In genomic region chr11:84959181-84959580, GRCm38 (mm10) we compare ENCODE assay signal across 18 mouse cellular contexts. TPM values are rescaled to one million over a fixed set of nuclear protein-coding genes. Genes with fewer than 3 reads are reported as not detected.
DNase-seq lines count a peak whose midpoint lies in the region; ATAC-seq and TF ChIP-seq lines count a peak whose summit lies in the region.
"Had no signal": no experiment of that assay in that cellular context is flagged by ENCODE, and none has a peak within 500 bp of the region (broad histone marks: within the 10 kb centered on the region; RNA-seq: fewer than 3 reads in every experiment).

No protein-coding gene starts in this region.

- no peaks in the 10 kb centered on the region for H3K9me3 ChIP-seq in heart, embryonic 14.5 days (ENCODE audit: control insufficient read depth, low read length)
- no peaks in the 10 kb centered on the region for H3K9me3 ChIP-seq in ES-Bruce4 (replicated peaks; ENCODE audit: control insufficient read depth, insufficient read depth, low read length, poor library complexity, severe bottlenecking)
- H3K9me3 ChIP-seq in kidney, embryonic 14.5 days (ENCODE audit: control insufficient read depth, low read length): no peaks in the 10 kb centered on the region
- H3K9me3 ChIP-seq: heart, embryonic 15.5 days; hindbrain, embryonic 15.5 days; limb, embryonic 12.5 days had no signal

- TF ChIP-seq CTCF in cerebellum, adult 2 months (IDR thresholded peaks at IDR 0.05; ENCODE audit: borderline replicate concordance, insufficient read depth, low read depth, low read length): no peak
- no peak for TF ChIP-seq CTCF in ES-Bruce4 (IDR thresholded peaks at IDR 0.05; ENCODE audit: low read depth, low read length)

- H3K4me2 ChIP-seq in heart, embryonic 14.5 days (ENCODE audit: low read length): peak overlapping the region; percentile 52; the same call in 1 of the 2 replicates
- H3K4me2 ChIP-seq in kidney, embryonic 14.5 days (replicated peaks; ENCODE audit: low read depth, low read length): peak overlapping the region; percentile 6; the same call in 1 of the 2 replicates
- H3K4me2 ChIP-seq: hindbrain, embryonic 15.5 days had no signal

- TF ChIP-seq EP300 in ES-Bruce4 (IDR thresholded peaks at IDR 0.05; ENCODE audit: insufficient read depth, low read depth, low read length): no peak

- H3K27ac ChIP-seq in cerebellum, adult 2 months (ENCODE audit: insufficient read depth, low read length): peak overlapping the region; percentile 100
- no peak overlapping the region for H3K27ac ChIP-seq in heart, embryonic 14.5 days (replicated peaks in 1 of 2; ENCODE audit: control insufficient read depth in 1 of 2, insufficient read depth in 1 of 2, low read depth in 2 of 2, low read length in 2 of 2)
- no peak overlapping the region for H3K27ac ChIP-seq in ES-Bruce4 (ENCODE audit: insufficient read depth, low read length)
- no peak overlapping the region for H3K27ac ChIP-seq in kidney, embryonic 14.5 days (ENCODE audit: low read depth, low read length)
- H3K27ac ChIP-seq: heart, embryonic 15.5 days; hindbrain, embryonic 15.5 days; limb, embryonic 12.5 days; macrophage had no signal

- H3K9ac ChIP-seq in heart, embryonic 14.5 days (ENCODE audit: low read length): no peak overlapping the region
- no peak overlapping the region for H3K9ac ChIP-seq in ES-Bruce4 (ENCODE audit: low read depth, poor library complexity, severe bottlenecking)
- no peak overlapping the region for H3K9ac ChIP-seq in kidney, embryonic 14.5 days (ENCODE audit: low read depth, low read length)
- H3K9ac ChIP-seq: forebrain, postnatal 0 days; heart, embryonic 15.5 days; hindbrain, embryonic 15.5 days; limb, embryonic 12.5 days had no signal

- DNase-seq in cerebellum, adult 2 months: peak in 1 of 2 experiments; percentile 49
- no peak for DNase-seq in cerebellum, adult 11 months
- DNase-seq in heart, postnatal 14 days: no peak
- no peak for DNase-seq in ovary, adult 18-20 months (ENCODE audit: low spot score)
- no peak for DNase-seq in natural killer cell, adult 2 months (ENCODE audit: low spot score in 2 of 2)
- DNase-seq: right cerebral cortex, postnatal 4 days; thymus, adult 2 months had no signal

- ATAC-seq in heart, embryonic 14.5 days (ENCODE audit: insufficient number of reproducible peaks, insufficient read depth, low FRiP score, low read depth): no peak
- peak; percentile 47; the same call in 1 of the 2 replicates for ATAC-seq in kidney, embryonic 14.5 days (ENCODE audit: low FRiP score, low TSS enrichment)
- ATAC-seq: forebrain, postnatal 0 days; midbrain, embryonic 16.5 days had no signal

- no peaks in the 10 kb centered on the region for H3K36me3 ChIP-seq in heart, embryonic 14.5 days (ENCODE audit: control insufficient read depth, insufficient read depth, low read length)
- H3K36me3 ChIP-seq in ES-Bruce4 (ENCODE audit: control insufficient read depth, insufficient read depth, low read length, poor library complexity, severe bottlenecking): no peaks in the 10 kb centered on the region
- H3K36me3 ChIP-seq in kidney, embryonic 14.5 days (ENCODE audit: control insufficient read depth, insufficient read depth, low read length): no peaks in the 10 kb centered on the region
- H3K36me3 ChIP-seq: heart, embryonic 15.5 days; hindbrain, embryonic 15.5 days; limb, embryonic 12.5 days had no signal

- TF ChIP-seq POLR2A in cerebellum, adult 2 months (IDR thresholded peaks at IDR 0.05; ENCODE audit: borderline replicate concordance, insufficient read depth, low read length): no peak
- no peak for TF ChIP-seq POLR2A in ES-Bruce4 (IDR thresholded peaks at IDR 0.05; ENCODE audit: insufficient read depth, low read length)

- no peaks in the 10 kb centered on the region for H3K27me3 ChIP-seq in cerebellum, adult 2 months (ENCODE audit: control insufficient read depth, insufficient read depth, low read length)
- H3K27me3 ChIP-seq in heart, embryonic 14.5 days (ENCODE audit: control insufficient read depth, insufficient read depth, low read length): peaks cover 36% of the 10 kb centered on the region
- H3K27me3 ChIP-seq in ES-Bruce4 (ENCODE audit: control insufficient read depth, insufficient read depth, low read length, poor library complexity, severe bottlenecking): 0 out of 2 replicates have a peak, but pooled peaks cover 2% of the 10 kb centered on the region
- peaks cover 16% of the 10 kb centered on the region; the same call in 1 of the 2 replicates for H3K27me3 ChIP-seq in kidney, embryonic 14.5 days (ENCODE audit: control insufficient read depth, insufficient read depth, low read length)

- 11% methylated on average over 5 of the region's 5 CpGs for WGBS in cerebellum, adult 2 months
- 34% methylated on average over 5 of the region's 5 CpGs for WGBS in heart, embryonic 14.5 days
- WGBS in kidney, embryonic 14.5 days: 37% methylated on average over 5 of the region's 5 CpGs

- H3K4me3 ChIP-seq in cerebellum, adult 2 months (replicated peaks; ENCODE audit: insufficient read depth, low read depth, low read length): peak overlapping the region; percentile 85
- no peak overlapping the region for H3K4me3 ChIP-seq in heart, embryonic 14.5 days (ENCODE audit: control insufficient read depth in 1 of 2, insufficient read depth in 1 of 2, low read depth in 1 of 2, low read length in 2 of 2)
- H3K4me3 ChIP-seq in ES-Bruce4 (ENCODE audit: low read depth, low read length): peak overlapping the region; percentile 0; the same call in 1 of the 2 replicates
- no peak overlapping the region for H3K4me3 ChIP-seq in kidney, embryonic 14.5 days (ENCODE audit: low read length)
- H3K4me3 ChIP-seq: hindbrain, embryonic 15.5 days; limb, embryonic 12.5 days had no signal

- peaks cover 32% of the 10 kb centered on the region for H3K4me1 ChIP-seq in cerebellum, adult 2 months (ENCODE audit: control insufficient read depth, insufficient read depth, low read length)
- H3K4me1 ChIP-seq in heart, embryonic 14.5 days (ENCODE audit: control insufficient read depth in 2 of 2, insufficient read depth in 2 of 2, low read length in 2 of 2): peaks cover 10 to 24% of the 10 kb centered on the region in 2 experiments
- H3K4me1 ChIP-seq in ES-Bruce4 (ENCODE audit: control insufficient read depth, insufficient read depth, low read length): peaks cover 2% of the 10 kb centered on the region
- peaks cover 17% of the 10 kb centered on the region for H3K4me1 ChIP-seq in kidney, embryonic 14.5 days (ENCODE audit: control insufficient read depth, insufficient read depth, low read length)

- intact Hi-C loops in heart, postnatal 14 days (cut with DNase I): no loop called here

RNA-seq across cellular contexts. Expression of gene Car4, which starts 1.6 kb away (rescaled TPM):
- polyA plus RNA-seq in cerebellum, adult 2 months (2012; rRNA removed): 187 and 208 TPM in 2 replicates
- 0.65 and 0.80 TPM in 2 replicates for polyA plus RNA-seq in heart, embryonic 14.5 days (2014; fragmentation: Nextera tagmentation; extraction: Ambion mirVana)
- total RNA-seq in heart, postnatal 14 days (2021): 10 to 100 TPM; 63.6 to 82.3 TPM
- 277 and 320 TPM in 2 replicates for polyA plus RNA-seq in ES-Bruce4 (2011; ENCODE audit: insufficient read depth, insufficient read length, low read depth, missing spikeins)
- polyA plus RNA-seq in kidney, embryonic 14.5 days (2014; fragmentation: Nextera tagmentation; extraction: Ambion mirVana): 58.6 and 65.3 TPM in 2 replicates
- total RNA-seq: CH12.LX had no signal
- polyA plus RNA-seq: limb, embryonic 12.5 days; liver, embryonic 16.5 days; macrophage had no signal

RNA-seq across cellular contexts. Expression of gene Znhit3, which starts 43.0 kb away (rescaled TPM):
- 44.7 and 47.5 TPM in 2 replicates for polyA plus RNA-seq in cerebellum, adult 2 months (2012; rRNA removed)
- polyA plus RNA-seq in heart, embryonic 14.5 days (2014; fragmentation: Nextera tagmentation; extraction: Ambion mirVana): 38.5 and 42.6 TPM in 2 replicates
- total RNA-seq in heart, postnatal 14 days (2021): 1 to 10 TPM; 8.5 to 8.6 TPM
- polyA plus RNA-seq in ES-Bruce4 (2011; ENCODE audit: insufficient read depth, insufficient read length, low read depth, missing spikeins): 37.0 and 39.6 TPM in 2 replicates
- polyA plus RNA-seq in kidney, embryonic 14.5 days (2014; fragmentation: Nextera tagmentation; extraction: Ambion mirVana): 71.6 and 81.0 TPM in 2 replicates

Comparison
In these comparisons a context has a peak if more than half of its experiments do, and no peak if none do; other contexts are left out.
1. H3K4me3 ChIP-seq: peak in cerebellum, adult 2 months (single experiment) and ES-Bruce4 (single experiment); none in heart, embryonic 14.5 days (0 of 2) and kidney, embryonic 14.5 days (single experiment).
2. RNA of gene Car4, which starts 1.6 kb away (polyA plus RNA-seq): 277 to 320 TPM in ES-Bruce4, 187 to 208 TPM in cerebellum, adult 2 months and 58.6 to 65.3 TPM in kidney, embryonic 14.5 days; 0.65 to 0.80 TPM in heart, embryonic 14.5 days; every median in the first group is over 10 times any median in the second.